Mouse (Mus musculus) heart, embryonic 11.5 days (tissue): ENCODE results near the gene Naa38. TPM values are rescaled to one million over a fixed set of nuclear protein-coding genes. Genes with fewer than 3 reads are reported as not detected.
A peak's percentile ranks its signal among the peaks of the same experiment; 100 is the strongest.

ENCODE experiments used
- ATAC-seq: fragments of 200-750 bp; cut with Nextera tagmentation; replicated peaks from 2 replicates; pipeline ENCODE4 v1.8.0; 2017; ENCODE audit warnings: moderate library complexity; ENCODE audit not compliant: insufficient number of reproducible peaks, low FRiP score, low TSS enrichment
- H3K27ac ChIP-seq: fragments of 300-500 bp; sonication (generic); 2 replicates; pipeline ENCODE4 v1.5.1; 2014; ENCODE audit warnings: mild to moderate bottlenecking, low read depth, low read length
- H3K27me3 ChIP-seq: fragments of 300-500 bp; sonication (generic); 2 replicates; pipeline ENCODE4 v1.6.1; 2014; ENCODE audit warnings: mild to moderate bottlenecking, low read length, mixed read lengths; ENCODE audit not compliant: control insufficient read depth, insufficient read depth
- H3K36me3 ChIP-seq: fragments of 300-500 bp; sonication (generic); 2 replicates; pipeline ENCODE4 v1.6.1; 2014; ENCODE audit warnings: mild to moderate bottlenecking, low read length, moderate library complexity, mixed read lengths; ENCODE audit not compliant: control insufficient read depth, insufficient read depth
- H3K4me1 ChIP-seq: fragments of 300-500 bp; sonication (generic); 2 replicates; pipeline ENCODE4 v1.6.1; 2014; ENCODE audit warnings: low read length; ENCODE audit not compliant: control insufficient read depth, insufficient read depth
- H3K4me2 ChIP-seq: fragments of 300-500 bp; sonication (generic); 2 replicates; pipeline ENCODE4 v1.6.1; 2014; ENCODE audit warnings: mild to moderate bottlenecking, moderate library complexity
- H3K4me3 ChIP-seq: fragments of 300-500 bp; sonication (generic); 2 replicates; pipeline ENCODE4 v1.5.1; 2014; ENCODE audit warnings: low read depth, low read length
- H3K9ac ChIP-seq: fragments of 300-500 bp; sonication (generic); 2 replicates; pipeline ENCODE4 v1.6.1; 2014; ENCODE audit warnings: mild to moderate bottlenecking, low read depth, low read length, moderate library complexity
- H3K9me3 ChIP-seq: fragments of 300-500 bp; sonication (generic); replicated peaks from 2 replicates; pipeline ENCODE4 v1.6.1; 2016; ENCODE audit warnings: low read length; ENCODE audit not compliant: control insufficient read depth
- WGBS: fragments of 180-500 bp; shearing (Covaris S2); extraction: QIAGEN DNeasy Blood & Tissue Kit; methylation state at CpG from one replicate; pipeline ENCODE4 v1.1.7; 2014; ENCODE audit not compliant: insufficient replicate concordance; 5-methylcytosine and 5-hydroxymethylcytosine counted together
- polyA plus RNA-seq: library from polyadenylated mRNA; unstranded; fragments of >200 nt; fragmentation: Nextera tagmentation; extraction: Ambion mirVana; gene quantifications from 2 replicates; pipeline ENCODE4 v1.2.1, GENCODE M21; 2014

Gene Naa38
- polyA plus RNA-seq, 1 experiment from 2014 or later: 166 TPM

DNA sequence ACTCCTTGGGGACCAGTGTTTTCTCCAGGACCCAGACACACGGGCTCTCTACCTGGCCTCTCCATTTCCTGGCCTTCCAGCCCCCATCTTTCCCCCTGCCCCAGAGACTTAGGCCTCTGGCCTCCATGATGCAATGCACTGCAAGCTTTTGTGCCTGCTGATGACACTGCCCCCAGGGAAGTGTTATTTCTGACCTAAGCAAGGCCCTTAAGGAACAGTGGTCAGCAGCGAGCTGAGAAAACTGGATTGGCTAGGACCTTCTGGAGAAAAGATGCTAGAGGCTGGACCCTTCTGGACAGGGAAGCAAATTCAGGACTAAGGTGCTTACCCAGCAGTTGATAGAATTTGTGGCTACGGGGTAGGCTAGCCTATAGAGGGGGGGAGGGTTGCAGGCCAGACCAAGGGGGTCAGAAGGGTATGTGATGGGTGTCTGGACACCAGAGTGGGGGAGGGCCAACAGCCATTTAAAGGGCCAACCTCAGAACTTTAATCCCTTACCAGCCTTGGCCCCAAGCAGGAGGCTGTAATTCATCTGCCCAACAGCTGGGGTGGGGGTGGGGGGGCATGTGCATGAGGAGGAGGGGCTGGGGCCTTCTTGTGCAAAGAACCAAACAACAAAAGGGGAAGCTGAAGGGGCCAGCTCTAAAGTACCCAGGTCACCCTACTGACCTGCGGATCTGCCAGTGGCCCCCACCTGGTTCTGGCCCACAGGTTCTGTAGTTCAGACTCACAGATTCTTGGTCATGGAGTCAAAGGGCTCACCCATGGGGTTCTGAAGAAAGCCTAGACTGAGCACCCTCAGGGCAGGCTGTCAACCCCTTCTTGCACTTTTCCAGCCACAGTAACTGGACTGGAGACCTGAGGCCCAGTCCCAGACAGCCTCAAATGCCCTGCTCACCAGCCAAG, 19.4 kb downstream of the Naa38 start:
- Histone ChIP-seq H3K27me3 (no peaks in the 10 kb centered on the region), H3K9ac (peak overlapping the region; percentile 80), H3K4me1 (peaks cover 54% of the 10 kb centered on the region), H3K4me3 (peak overlapping the region; percentile 83), H3K9me3 (no peaks in the 10 kb centered on the region), H3K36me3 (peaks cover 2% of the 10 kb centered on the region; the same call in 1 of the 2 replicates), H3K27ac (peak overlapping the region; percentile 97), H3K4me2 (peak overlapping the region; percentile 99)
- no peak for ATAC-seq
- 24% methylated on average over 4 of the region's 4 CpGs for WGBS

DNA sequence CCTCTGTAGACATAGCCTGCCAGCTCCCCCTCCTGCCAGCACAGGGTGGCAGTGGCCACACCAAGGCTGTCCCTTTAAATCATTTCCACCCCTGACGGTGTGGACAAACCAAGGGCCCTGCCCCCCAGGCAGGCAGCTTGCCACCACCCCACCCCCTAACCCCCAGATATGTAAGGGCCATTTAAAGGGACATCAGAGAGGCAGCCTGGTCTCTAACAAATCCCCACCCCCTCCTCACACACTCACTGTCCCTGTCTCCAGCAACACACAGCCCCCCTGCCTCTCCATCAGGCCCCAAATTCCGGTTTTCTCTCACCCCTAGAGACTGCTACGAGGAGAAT, 20.0 kb downstream of the Naa38 start:
- ATAC-seq: no peak
- Histone ChIP-seq H3K36me3 (peaks cover 2% of the 10 kb centered on the region; the same call in 1 of the 2 replicates), H3K27ac (peak overlapping the region; percentile 97), H3K9me3 (no peaks in the 10 kb centered on the region), H3K4me3 (peak overlapping the region; percentile 83), H3K27me3 (no peaks in the 10 kb centered on the region), H3K4me2 (peak overlapping the region; percentile 99), H3K4me1 (peaks cover 58% of the 10 kb centered on the region), H3K9ac (peak overlapping the region; percentile 80)
- 1% methylated on average over 3 of the region's 3 CpGs for WGBS

DNA sequence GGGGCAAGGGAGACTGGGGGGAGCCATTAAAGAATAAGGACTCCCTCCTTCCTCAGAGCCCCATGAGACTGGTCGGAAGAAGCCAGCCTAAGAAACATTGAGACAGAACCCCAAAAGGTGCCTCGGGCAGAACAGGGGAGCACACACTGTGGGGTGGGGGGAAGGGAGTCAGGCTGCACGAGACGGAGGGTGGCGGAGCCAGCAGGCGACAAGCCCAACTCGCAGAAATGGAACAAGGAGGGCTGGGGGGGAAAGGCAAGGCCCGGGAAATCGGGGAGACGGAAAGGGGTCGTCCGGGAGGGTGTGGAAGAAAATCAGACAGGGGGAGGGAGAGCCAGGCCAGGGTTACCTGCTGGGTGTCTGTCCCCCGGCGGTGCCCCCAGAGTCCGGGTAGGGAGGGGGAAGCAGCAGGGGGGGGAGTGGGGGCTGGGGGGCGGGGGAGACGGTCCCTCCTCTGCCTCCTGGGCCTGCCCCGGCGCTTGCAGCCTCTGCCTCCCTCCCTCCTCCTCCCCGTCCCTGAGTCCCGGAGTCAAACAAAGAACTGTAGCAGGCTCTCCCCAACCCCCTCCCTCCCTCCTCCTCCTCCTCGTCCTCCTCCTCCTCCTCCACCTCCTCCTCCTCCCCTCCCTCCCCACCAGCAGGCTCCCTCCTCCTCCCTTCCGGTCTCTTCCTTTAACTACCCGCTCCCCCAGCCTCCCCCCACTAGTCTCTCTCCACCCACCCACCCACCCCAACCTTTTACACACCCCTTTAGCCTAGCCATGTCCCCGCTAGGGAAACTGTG, 20.6 kb downstream of the Naa38 start:
- no peak for ATAC-seq
- Histone ChIP-seq H3K4me1 (peaks cover 64% of the 10 kb centered on the region), H3K9ac (peak overlapping the region; percentile 80), H3K9me3 (no peaks in the 10 kb centered on the region), H3K36me3 (peaks cover 2% of the 10 kb centered on the region; the same call in 1 of the 2 replicates), H3K4me3 (peak overlapping the region; percentile 83), H3K27ac (peak overlapping the region; percentile 97), H3K27me3 (peaks cover 3% of the 10 kb centered on the region; the same call in 1 of the 2 replicates), H3K4me2 (peak overlapping the region; percentile 99)
- under 1% methylated on average over 13 of the region's 25 CpGs for WGBS

DNA sequence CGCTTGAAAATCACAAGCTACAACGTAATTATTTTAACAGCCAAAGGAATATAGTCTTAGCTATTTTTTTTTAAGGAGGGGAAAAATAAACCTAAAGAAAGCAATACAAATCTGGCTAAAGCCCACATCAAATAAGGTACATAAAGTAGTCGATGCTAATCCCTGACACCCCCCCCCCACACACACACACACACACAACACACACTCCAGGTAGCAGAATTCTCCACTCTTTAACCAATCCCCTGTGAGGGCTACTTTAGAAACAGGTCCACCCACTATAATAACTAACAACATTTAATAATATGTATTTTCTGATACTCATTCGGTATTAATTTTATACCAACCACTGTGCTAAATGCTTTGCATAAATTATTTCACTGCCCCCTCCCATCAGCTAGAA, 21.2 kb downstream of the Naa38 start:
- Histone ChIP-seq H3K36me3 (peaks cover 2% of the 10 kb centered on the region; the same call in 1 of the 2 replicates), H3K4me1 (peaks cover 70% of the 10 kb centered on the region), H3K9ac (peak overlapping the region; percentile 66), H3K4me2 (peak overlapping the region; percentile 99), H3K9me3 (no peaks in the 10 kb centered on the region), H3K4me3 (peak overlapping the region; percentile 83), H3K27ac (peak overlapping the region; percentile 97), H3K27me3 (peaks cover 9% of the 10 kb centered on the region)
- WGBS: 2% methylated on average over 4 of the region's 4 CpGs
- ATAC-seq: no peak

DNA sequence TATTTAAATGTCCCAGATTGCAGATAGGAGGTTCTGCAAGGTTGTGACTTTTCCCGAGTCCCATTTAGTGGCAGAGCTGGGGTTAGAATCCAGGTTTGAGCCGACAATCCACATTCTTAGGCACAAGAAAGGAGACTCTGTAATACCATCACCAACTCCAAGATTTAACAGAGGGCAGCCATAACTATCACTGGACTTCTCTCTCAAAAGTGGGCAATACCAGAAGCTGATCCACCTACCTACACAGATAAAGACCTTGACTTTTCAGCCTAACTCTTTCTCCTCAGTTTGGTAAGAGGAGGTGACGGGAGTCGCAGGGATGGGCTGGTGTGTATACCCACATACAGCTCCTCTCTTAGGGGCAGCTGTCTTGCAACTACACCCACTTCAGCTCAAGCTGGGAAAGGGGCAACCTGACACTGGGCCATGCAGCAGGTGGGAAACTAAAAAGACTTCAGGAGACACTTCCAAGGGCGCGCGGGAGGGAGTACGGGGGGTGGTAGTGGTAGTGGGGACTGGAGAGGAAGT, 21.7 kb downstream of the Naa38 start:
- Histone ChIP-seq H3K4me1 (peaks cover 66% of the 10 kb centered on the region), H3K4me2 (peak overlapping the region; percentile 99), H3K9me3 (no peaks in the 10 kb centered on the region), H3K36me3 (peaks cover 2% of the 10 kb centered on the region; the same call in 1 of the 2 replicates), H3K4me3 (peak overlapping the region; percentile 83), H3K9ac (peak overlapping the region; percentile 66), H3K27ac (peak overlapping the region; percentile 97), H3K27me3 (peaks cover 13% of the 10 kb centered on the region)
- ATAC-seq: no peak
- WGBS: 8% methylated on average over 8 of the region's 8 CpGs

DNA sequence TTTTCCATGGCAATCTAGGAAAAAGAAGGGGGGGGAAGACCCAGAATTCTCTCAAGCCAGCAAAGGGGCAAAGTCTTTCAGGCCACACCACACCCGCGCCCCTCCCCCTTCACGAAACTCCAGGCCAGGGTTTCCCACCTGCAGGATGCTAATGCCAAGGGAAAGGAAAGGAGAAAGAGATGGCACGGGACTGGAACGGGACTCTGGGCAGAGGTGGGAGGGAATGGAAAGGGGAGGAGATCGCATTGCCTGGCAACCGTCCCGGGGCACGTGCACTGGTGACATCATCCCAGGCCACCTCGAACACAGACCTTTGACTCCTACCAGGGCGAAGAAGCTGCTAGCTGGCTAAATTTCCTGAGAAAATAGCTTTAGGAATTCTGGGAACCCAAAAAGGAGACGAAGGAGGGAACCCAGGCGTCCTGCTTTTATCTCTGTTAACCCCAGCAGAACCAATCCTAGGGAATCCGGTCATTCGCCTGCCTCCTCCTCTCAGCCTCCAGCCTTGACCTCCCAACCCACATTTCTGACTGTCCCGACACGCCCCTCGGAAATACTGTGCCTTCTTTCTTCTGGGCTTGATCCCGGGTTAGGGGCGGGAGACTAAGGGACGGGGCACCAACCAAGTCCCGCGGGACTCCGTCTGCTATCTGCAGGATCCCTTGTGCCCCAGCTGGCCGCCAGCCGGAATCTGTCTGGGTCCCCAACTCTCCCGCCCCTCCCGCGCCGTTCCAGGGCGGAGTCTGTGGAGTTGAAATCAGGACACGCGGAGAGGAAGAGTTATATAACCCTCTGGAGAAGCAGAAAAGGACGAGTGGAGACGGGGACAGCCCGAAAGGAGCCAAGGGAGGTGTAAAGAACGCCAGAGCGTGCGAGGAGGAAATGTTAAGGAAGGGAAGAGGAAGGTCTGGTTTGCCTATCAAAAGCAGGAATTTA, 22.4 kb downstream of the Naa38 start:
- ATAC-seq: peak; percentile 48
- Histone ChIP-seq H3K36me3 (peaks cover 2% of the 10 kb centered on the region; the same call in 1 of the 2 replicates), H3K9ac (peak overlapping the region; percentile 70), H3K4me2 (peak overlapping the region; percentile 99), H3K4me1 (peaks cover 59% of the 10 kb centered on the region), H3K4me3 (peak overlapping the region; percentile 83), H3K27ac (peak overlapping the region; percentile 97), H3K9me3 (no peaks in the 10 kb centered on the region), H3K27me3 (peaks cover 20% of the 10 kb centered on the region)
- under 1% methylated on average over 39 of the region's 39 CpGs for WGBS

DNA sequence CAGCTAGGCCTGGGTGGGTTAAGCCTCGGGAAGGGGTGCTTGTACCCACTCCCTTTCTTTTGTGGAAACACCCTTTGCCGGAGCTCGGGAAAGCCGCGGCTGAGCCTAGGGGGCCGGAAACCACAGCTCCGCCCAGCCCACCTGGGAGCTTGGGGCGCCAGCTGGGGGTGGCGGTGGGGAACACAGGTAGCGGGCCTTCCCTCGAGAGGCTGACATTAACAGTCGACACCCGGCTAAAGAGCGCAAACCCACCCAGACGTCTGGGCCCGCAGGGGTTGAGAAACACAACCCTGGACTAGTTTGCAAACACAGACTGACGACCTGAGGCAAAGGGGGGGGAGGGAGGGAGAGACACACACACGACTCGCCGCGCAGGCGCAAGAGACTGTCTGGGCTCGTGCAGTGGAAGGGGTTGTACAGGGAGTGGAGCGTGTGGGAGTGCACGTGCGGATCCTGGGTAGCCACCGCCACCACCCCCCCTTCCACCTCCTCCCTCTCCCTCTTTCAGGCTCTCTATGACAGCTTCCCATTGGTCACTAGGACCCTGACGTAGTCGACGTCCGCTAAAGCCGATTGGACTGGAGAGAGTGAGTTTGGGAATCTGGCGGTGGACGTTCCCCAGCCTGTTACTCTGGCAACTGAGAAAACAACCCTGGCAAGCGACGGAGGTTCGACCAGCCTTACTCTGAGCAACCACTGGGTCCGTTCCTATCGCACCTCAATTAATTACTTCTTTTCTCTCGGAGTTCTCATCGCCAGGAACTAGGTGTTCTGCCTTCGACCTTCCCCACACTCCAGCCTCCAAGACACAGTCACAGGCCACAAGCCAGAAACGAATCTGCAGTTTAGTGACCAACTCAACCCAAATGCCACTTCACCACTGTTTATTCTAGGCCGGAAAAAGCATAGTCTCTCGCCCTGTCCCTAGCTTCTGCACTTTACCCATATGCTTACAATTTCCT, 23.5 kb downstream of the Naa38 start:
- Histone ChIP-seq H3K27me3 (peaks cover 25% of the 10 kb centered on the region), H3K9ac (peak overlapping the region; percentile 70), H3K4me3 (peak overlapping the region; percentile 83), H3K27ac (peak overlapping the region; percentile 97), H3K9me3 (no peaks in the 10 kb centered on the region), H3K4me2 (peak overlapping the region; percentile 99), H3K36me3 (no peaks in the 10 kb centered on the region), H3K4me1 (peaks cover 49% of the 10 kb centered on the region)
- under 1% methylated on average over 44 of the region's 45 CpGs for WGBS
- ATAC-seq: peak; percentile 83
